Mouse (Mus musculus) thymus, postnatal 0 days (tissue): ENCODE data around the gene Cdk6. TPM values are rescaled to one million over a fixed set of nuclear protein-coding genes. Genes with fewer than 3 reads are reported as not detected.

Experiments used
- DNase-seq: peaks from one replicate; pipeline ENCODE4 v3.0.0-alpha.2; 2015; ENCODE audit warnings: low spot score
- polyA plus RNA-seq: library from polyadenylated mRNA; unstranded; fragments of >200 nt; fragmentation: Nextera tagmentation; extraction: Ambion mirVana; gene quantifications from 2 replicates; pipeline ENCODE4 v1.2.1, GENCODE M21; 2015

Gene Cdk6
- polyA plus RNA-seq, 1 experiment from 2014 or later: 61.5 TPM

DNA sequence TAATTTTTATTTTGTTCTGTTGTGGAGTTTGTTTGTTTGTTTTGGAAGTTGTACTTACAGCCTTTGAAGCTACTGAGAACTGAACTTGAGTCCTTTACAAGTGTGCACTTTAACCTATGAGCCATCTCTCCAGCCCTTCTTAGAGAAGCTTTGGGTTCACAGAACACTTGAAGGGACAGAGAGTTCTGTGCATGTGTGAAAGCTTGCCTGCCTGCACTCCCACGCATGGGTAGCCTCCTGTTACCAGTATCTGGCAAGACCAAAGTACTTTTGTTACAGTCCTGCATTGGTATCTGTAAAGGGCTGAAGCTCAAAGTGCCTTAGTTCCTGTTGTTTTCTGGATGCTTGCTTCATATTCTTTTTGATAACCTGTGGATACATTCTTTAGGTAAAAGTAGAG lies 204.9 kb downstream of the Cdk6 start:
- DNase-seq: no peak

DNA sequence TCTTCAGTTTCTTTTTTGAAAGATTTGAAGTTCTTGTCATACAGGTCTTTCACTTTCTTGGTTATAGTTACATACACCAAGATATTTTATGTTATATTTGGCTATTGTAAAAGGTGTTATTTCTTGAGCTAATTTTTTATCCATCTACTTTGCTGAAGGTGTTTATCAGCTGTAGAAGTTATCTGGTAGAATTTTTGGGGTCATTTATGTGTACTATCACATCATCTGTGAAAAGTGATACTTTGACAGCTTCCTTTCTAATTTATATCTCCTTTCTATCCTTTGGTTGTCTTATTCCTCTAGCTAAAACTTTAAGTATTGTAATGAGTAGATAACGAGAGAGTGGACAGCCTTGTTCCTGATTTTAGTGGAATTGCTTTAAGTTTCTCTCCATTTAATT lies 210.2 kb downstream of the Cdk6 start:
- no peak for DNase-seq

DNA sequence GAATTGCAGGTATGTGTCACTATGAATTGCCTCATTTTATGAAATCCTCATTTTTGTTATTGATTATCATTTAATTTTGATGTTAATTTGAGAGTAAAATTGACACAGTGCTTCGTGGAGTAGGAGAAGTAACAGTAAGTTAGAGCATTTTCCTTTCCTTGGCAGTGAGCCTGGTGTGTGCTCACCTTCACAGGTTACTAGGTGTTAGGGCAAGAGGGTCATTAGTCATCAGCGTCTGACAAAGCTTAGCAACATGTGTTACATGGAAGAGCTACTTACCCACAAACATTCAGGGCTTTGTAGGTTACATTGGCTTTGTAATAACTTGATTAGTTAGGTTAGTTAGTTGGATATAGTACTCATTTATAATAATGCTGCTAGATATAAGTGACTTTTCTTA lies 212.9 kb downstream of the Cdk6 start:
- DNase-seq: no peak

- DNase-seq: no peak
These were observed 230.0 kb downstream of the Cdk6 start, which contains the start of gene 1700109H08Rik for GRCm38 (mm10) chr5:3571266-3571665. Gene 1700109H08Rik, plus strand, starts transcription at chr5:3571566.

DNA sequence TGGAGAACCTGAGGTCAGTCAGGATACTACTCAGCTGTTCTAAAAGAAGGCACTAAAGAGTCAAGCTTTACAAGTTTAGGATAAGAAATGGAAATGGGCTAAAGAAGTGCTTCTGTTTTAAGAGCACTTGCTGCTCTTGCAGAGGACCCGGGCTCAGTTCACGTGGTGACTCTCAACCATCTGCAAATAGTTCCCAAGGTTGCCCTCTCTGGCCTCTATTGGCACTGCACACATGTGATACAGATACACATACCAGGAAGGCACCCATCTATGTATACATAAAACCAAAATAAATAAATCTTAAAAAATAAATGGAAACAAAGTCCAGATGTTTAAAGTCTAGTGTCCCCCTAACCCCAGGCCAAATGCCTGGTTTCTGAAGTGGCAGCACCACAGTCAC lies 233.5 kb downstream of the Cdk6 start:
- DNase-seq: no peak

GRCm38 (mm10) chr5:3577939-3578338 lies 236.7 kb downstream of the Cdk6 start:
- DNase-seq: no peak

DNA sequence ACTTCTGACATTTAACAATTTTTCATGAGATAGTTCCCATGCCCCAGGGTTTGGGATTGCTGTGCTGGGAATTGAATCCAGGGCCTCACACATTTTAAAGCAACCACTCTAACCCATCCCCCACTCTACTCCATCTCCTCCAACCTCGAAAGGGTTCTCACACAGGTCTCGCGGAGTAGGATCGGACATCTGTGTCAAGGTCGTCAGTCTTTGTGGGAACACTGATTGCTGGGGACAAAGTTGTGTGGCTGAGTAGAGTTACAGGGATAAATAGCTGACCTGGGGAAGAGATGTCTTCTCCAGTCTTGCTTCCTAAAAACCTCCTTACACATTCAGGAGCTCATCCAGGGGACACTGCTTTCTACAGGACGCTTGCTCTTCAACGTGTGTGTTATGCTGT lies 237.8 kb downstream of the Cdk6 start:
- DNase-seq: no peak

Other genes with a start within 250 kb of the Cdk6 start
- 37.8 and 40.9 TPM in 2 replicates for gene Fam133b, start 202.3 kb downstream of the Cdk6 start, polyA plus RNA-seq
- 0.93 and 2.3 TPM in 2 replicates for gene 1700109H08Rik, start 230.1 kb downstream of the Cdk6 start, polyA plus RNA-seq